Comparison of ENCODE assay signal across 22 mouse cellular contexts in genomic region chr9:56309079-56309478, GRCm38 (mm10).
DNase-seq lines count a peak whose midpoint lies in the region; ATAC-seq and TF ChIP-seq lines count a peak whose summit lies in the region.
"Had no signal": no experiment of that assay in that cellular context is flagged by ENCODE, and none has a peak within 500 bp of the region (broad histone marks: within the 10 kb centered on the region; RNA-seq: fewer than 3 reads in every experiment).

No protein-coding gene starts in this region.

- no peak overlapping the region for H3K9ac ChIP-seq in forebrain, embryonic 14.5 days (ENCODE audit: low read length)
- no peak overlapping the region for H3K9ac ChIP-seq in hindbrain, postnatal 0 days (replicated peaks; ENCODE audit: low read length)
- H3K9ac ChIP-seq in hindbrain, embryonic 12.5 days, result no peak overlapping the region
- H3K9ac ChIP-seq: hindbrain, embryonic 15.5 days had no signal

- H3K4me3 ChIP-seq in forebrain, embryonic 14.5 days (ENCODE audit: low read depth, low read length), result no peak overlapping the region
- H3K4me3 ChIP-seq in forebrain, embryonic 10.5 days, result no peak overlapping the region
- no peak overlapping the region for H3K4me3 ChIP-seq in hindbrain, postnatal 0 days (ENCODE audit: low read length)
- H3K4me3 ChIP-seq in hindbrain, embryonic 12.5 days, result no peak overlapping the region
- H3K4me3 ChIP-seq: embryonic facial prominence, embryonic 10.5 days; heart, embryonic 10.5 days; hindbrain, embryonic 15.5 days had no signal

- no peaks in the 10 kb centered on the region for H3K36me3 ChIP-seq in forebrain, embryonic 14.5 days (ENCODE audit: control insufficient read depth, insufficient read depth, low read length)
- no peaks in the 10 kb centered on the region for H3K36me3 ChIP-seq in forebrain, embryonic 10.5 days (replicated peaks)
- H3K36me3 ChIP-seq in hindbrain, postnatal 0 days (ENCODE audit: insufficient read depth, low read length), result no peaks in the 10 kb centered on the region
- no peaks in the 10 kb centered on the region for H3K36me3 ChIP-seq in hindbrain, embryonic 12.5 days
- H3K36me3 ChIP-seq: embryonic facial prominence, embryonic 10.5 days; heart, embryonic 10.5 days; hindbrain, embryonic 15.5 days had no signal

- peak; percentile 52 for DNase-seq in forebrain, embryonic 14.5 days (ENCODE audit: low spot score)
- DNase-seq in forebrain, embryonic 10.5 days (ENCODE audit: extremely low spot score, low spot score), result no peak
- DNase-seq in hindbrain, postnatal 0 days (ENCODE audit: low spot score), result peak; percentile 9
- DNase-seq in brain, adult 2 months (ENCODE audit: low read depth, low spot score), result peak; percentile 36
- peak; percentile 24 for DNase-seq in telencephalon, adult 2 months (ENCODE audit: low read depth, low spot score)
- no peak for DNase-seq in gastrocnemius, postnatal 10 days
- DNase-seq: adrenal gland, adult 8-10 months; adrenal gland, postnatal 36 days; B cell, adult 2 months; cerebellum, adult 2 months; cerebellum, postnatal 10 days; heart, adult 18-20 months; heart, postnatal 10 days; heart, postnatal 4 days had no signal

- no peaks in the 10 kb centered on the region for H3K9me3 ChIP-seq in forebrain, embryonic 14.5 days (replicated peaks; ENCODE audit: control insufficient read depth, low read length)
- no peaks in the 10 kb centered on the region for H3K9me3 ChIP-seq in forebrain, embryonic 10.5 days
- H3K9me3 ChIP-seq in hindbrain, postnatal 0 days (ENCODE audit: low read length), result no peaks in the 10 kb centered on the region
- no peaks in the 10 kb centered on the region for H3K9me3 ChIP-seq in hindbrain, embryonic 12.5 days (replicated peaks)
- H3K9me3 ChIP-seq: embryonic facial prominence, embryonic 10.5 days; G1E; heart, embryonic 10.5 days; hindbrain, embryonic 15.5 days had no signal

- no peak overlapping the region for H3K27ac ChIP-seq in forebrain, embryonic 14.5 days (ENCODE audit: low read depth, low read length)
- H3K27ac ChIP-seq in forebrain, embryonic 10.5 days, result no peak overlapping the region
- H3K27ac ChIP-seq in hindbrain, postnatal 0 days, result no peak overlapping the region
- H3K27ac ChIP-seq in hindbrain, embryonic 12.5 days, result no peak overlapping the region
- H3K27ac ChIP-seq: embryonic facial prominence, embryonic 10.5 days; heart, embryonic 10.5 days; hindbrain, embryonic 15.5 days had no signal

- TF ChIP-seq CTCF in hindbrain, postnatal 0 days (IDR thresholded peaks at IDR 0.05; ENCODE audit: low read depth), result no peak

- H3K4me1 ChIP-seq in forebrain, embryonic 14.5 days (ENCODE audit: control insufficient read depth, insufficient read depth, low read length), result no peaks in the 10 kb centered on the region
- H3K4me1 ChIP-seq in forebrain, embryonic 10.5 days, result no peaks in the 10 kb centered on the region; the same call in 1 of the 2 replicates
- no peaks in the 10 kb centered on the region for H3K4me1 ChIP-seq in hindbrain, postnatal 0 days (ENCODE audit: insufficient read depth, low read length)
- H3K4me1 ChIP-seq in hindbrain, embryonic 12.5 days, result peaks cover 4% of the 10 kb centered on the region; the same call in 1 of the 2 replicates
- H3K4me1 ChIP-seq: embryonic facial prominence, embryonic 10.5 days; hindbrain, embryonic 15.5 days had no signal

- no peak for ATAC-seq in forebrain, embryonic 14.5 days
- ATAC-seq in hindbrain, postnatal 0 days, result no peak
- no peak for ATAC-seq in hindbrain, embryonic 12.5 days (ENCODE audit: low FRiP score)
- ATAC-seq: CD4-positive, CD25-positive, alpha-beta regulatory T cell, adult 4 months; inflammation-experienced regulatory T-cells, adult 6 months; intestine, postnatal 0 days had no signal

- 59% methylated on average over 2 of the region's 2 CpGs for WGBS in forebrain, embryonic 14.5 days
- WGBS in forebrain, embryonic 10.5 days, result 86% methylated on average over 2 of the region's 2 CpGs
- 49% methylated on average over 2 of the region's 2 CpGs for WGBS in hindbrain, postnatal 0 days
- WGBS in hindbrain, embryonic 12.5 days, result 66% methylated on average over 2 of the region's 2 CpGs

- H3K4me2 ChIP-seq in forebrain, embryonic 14.5 days (ENCODE audit: low read length), result no peak overlapping the region
- no peak overlapping the region for H3K4me2 ChIP-seq in hindbrain, postnatal 0 days (ENCODE audit: low read depth, low read length)
- H3K4me2 ChIP-seq in hindbrain, embryonic 12.5 days (replicated peaks), result no peak overlapping the region
- H3K4me2 ChIP-seq: hindbrain, embryonic 15.5 days had no signal

- H3K27me3 ChIP-seq in forebrain, embryonic 14.5 days (replicated peaks; ENCODE audit: control insufficient read depth, insufficient read depth, low read length), result no peaks in the 10 kb centered on the region
- peaks cover 23% of the 10 kb centered on the region for H3K27me3 ChIP-seq in forebrain, embryonic 10.5 days (ENCODE audit: poor library complexity, severe bottlenecking)
- H3K27me3 ChIP-seq in hindbrain, postnatal 0 days (ENCODE audit: insufficient read depth, low read length), result no peaks in the 10 kb centered on the region
- H3K27me3 ChIP-seq in hindbrain, embryonic 12.5 days, result no peaks in the 10 kb centered on the region
- H3K27me3 ChIP-seq: hindbrain, embryonic 15.5 days had no signal

Comparison
In these comparisons a context has a peak if more than half of its experiments do, and no peak if none do; other contexts are left out.
1. DNase-seq: peak in forebrain, embryonic 14.5 days (single experiment), hindbrain, postnatal 0 days (single experiment), brain, adult 2 months (single experiment) and telencephalon, adult 2 months (single experiment); none in forebrain, embryonic 10.5 days (single experiment) and gastrocnemius, postnatal 10 days (single experiment).